Mouse (Mus musculus) limb, embryonic 12.5 days (tissue): ENCODE data around the gene Iqschfp. TPM values are rescaled to one million over a fixed set of nuclear protein-coding genes. Genes with fewer than 3 reads are reported as not detected.

Experiments used
- ATAC-seq: fragments of 200-750 bp; cut with Nextera tagmentation; 2 replicates; pipeline ENCODE4 v1.8.0; 2017; ENCODE audit warnings: low read depth, moderate TSS enrichment; ENCODE audit not compliant: insufficient number of reproducible peaks, insufficient read depth, low FRiP score, low TSS enrichment
- H3K27ac ChIP-seq: fragments of 300-500 bp; sonication (generic); 2 replicates; pipeline ENCODE4 v1.5.1; 2016; ENCODE audit warnings: mild to moderate bottlenecking, moderate library complexity
- H3K27me3 ChIP-seq: fragments of 300-500 bp; sonication (generic); 2 replicates; pipeline ENCODE4 v1.6.1; 2016; ENCODE audit warnings: mild to moderate bottlenecking, moderate library complexity
- H3K36me3 ChIP-seq: fragments of 300-500 bp; sonication (generic); 2 replicates; pipeline ENCODE4 v1.6.1; 2016; ENCODE audit warnings: mild to moderate bottlenecking, moderate library complexity
- H3K4me1 ChIP-seq: fragments of 300-500 bp; sonication (generic); replicated peaks from 2 replicates; pipeline ENCODE4 v1.6.1; 2016
- H3K4me2 ChIP-seq: fragments of 300-500 bp; sonication (generic); 2 replicates; pipeline ENCODE4 v1.6.1; 2016; ENCODE audit warnings: mild to moderate bottlenecking, moderate library complexity
- H3K4me3 ChIP-seq: fragments of 300-500 bp; sonication (generic); replicated peaks from 2 replicates; pipeline ENCODE4 v1.5.1; 2016; ENCODE audit warnings: mild to moderate bottlenecking
- H3K9ac ChIP-seq: fragments of 300-500 bp; sonication (generic); replicated peaks from 2 replicates; pipeline ENCODE4 v1.6.1; 2016; ENCODE audit warnings: mild to moderate bottlenecking, moderate library complexity
- H3K9me3 ChIP-seq: fragments of 300-500 bp; sonication (generic); 2 replicates; pipeline ENCODE4 v1.6.1; 2016; ENCODE audit warnings: mild to moderate bottlenecking, moderate library complexity
- WGBS: fragments of 180-500 bp; shearing (Covaris S2); methylation state at CpG from one replicate; pipeline ENCODE4 v1.1.7; 2016; 5-methylcytosine and 5-hydroxymethylcytosine counted together
- polyA plus RNA-seq: library from polyadenylated mRNA; unstranded; fragments of >200 nt; fragmentation: Nextera tagmentation; extraction: Ambion mirVana; gene quantifications from 2 replicates; pipeline ENCODE4 v1.2.1, GENCODE M21; 2016

Gene Iqschfp
- polyA plus RNA-seq, 1 experiment from 2014 or later = 0.87 TPM

DNA sequence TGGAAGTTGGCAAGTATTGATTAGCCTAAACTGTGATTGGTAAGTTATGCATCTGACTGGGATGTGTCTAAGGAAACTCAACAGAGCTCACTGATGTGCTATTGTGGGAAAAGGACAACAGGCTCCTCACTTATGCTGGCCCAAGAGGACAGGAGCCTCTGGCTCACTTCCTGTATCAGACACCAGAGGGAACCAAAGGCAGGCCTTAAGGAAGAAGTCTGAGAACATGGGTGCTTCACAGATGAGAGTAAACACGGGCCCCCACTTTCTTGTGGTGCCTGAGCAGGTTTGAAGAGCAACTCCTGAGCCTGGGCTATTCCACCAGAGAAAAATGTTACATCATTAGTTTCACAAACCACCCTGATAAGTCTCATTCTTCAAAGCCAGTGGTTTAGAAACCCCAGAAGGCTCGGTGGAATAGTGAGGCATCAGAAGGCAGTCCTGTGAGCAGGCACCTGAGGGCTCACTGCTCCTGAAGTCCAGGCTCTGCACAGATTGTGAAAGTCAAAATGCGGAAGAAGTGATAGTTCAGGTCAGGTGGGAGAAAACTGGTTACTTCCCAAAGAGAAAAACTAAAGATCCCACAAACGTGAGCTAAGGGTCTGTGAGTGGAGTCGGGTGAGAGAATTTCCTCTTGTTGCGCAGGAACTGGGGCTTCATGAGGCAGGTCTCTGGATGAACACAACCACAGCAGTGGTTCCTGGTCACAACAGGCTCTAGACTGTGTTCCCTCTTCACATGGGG lies 754.5 kb downstream of the Iqschfp start:
- Histone ChIP-seq H3K4me1 (no peaks in the 10 kb centered on the region), H3K27ac (no peak overlapping the region), H3K9me3 (no peaks in the 10 kb centered on the region), H3K27me3 (no peaks in the 10 kb centered on the region), H3K9ac (no peak overlapping the region), H3K36me3 (no peaks in the 10 kb centered on the region), H3K4me3 (no peak overlapping the region), H3K4me2 (no peak overlapping the region)
- WGBS = 84% methylated on average over 6 of the region's 6 CpGs
- no peak for ATAC-seq

- no peak overlapping the region for H3K9ac ChIP-seq
- H3K27me3 ChIP-seq = no peaks in the 10 kb centered on the region
- ATAC-seq = no peak
- H3K27ac ChIP-seq = no peak overlapping the region
- 90% methylated on average over 3 of the region's 3 CpGs for WGBS
- no peak overlapping the region for H3K4me3 ChIP-seq
- no peak overlapping the region for H3K4me2 ChIP-seq
- H3K9me3 ChIP-seq = no peaks in the 10 kb centered on the region
- H3K4me1 ChIP-seq = no peaks in the 10 kb centered on the region
- H3K36me3 ChIP-seq = no peaks in the 10 kb centered on the region
Observed at GRCm38 (mm10) chr3:68647282-68647681, 755.2 kb downstream of the Iqschfp start.

- no peak for ATAC-seq
- Histone ChIP-seq H3K36me3 (no peaks in the 10 kb centered on the region), H3K4me1 (no peaks in the 10 kb centered on the region), H3K27ac (no peak overlapping the region), H3K4me2 (no peak overlapping the region), H3K9me3 (no peaks in the 10 kb centered on the region), H3K27me3 (no peaks in the 10 kb centered on the region), H3K4me3 (no peak overlapping the region), H3K9ac (no peak overlapping the region)
- WGBS = 88% methylated on average over 3 of the region's 3 CpGs
Observed at GRCm38 (mm10) chr3:68650251-68650650, 758.2 kb downstream of the Iqschfp start.

DNA sequence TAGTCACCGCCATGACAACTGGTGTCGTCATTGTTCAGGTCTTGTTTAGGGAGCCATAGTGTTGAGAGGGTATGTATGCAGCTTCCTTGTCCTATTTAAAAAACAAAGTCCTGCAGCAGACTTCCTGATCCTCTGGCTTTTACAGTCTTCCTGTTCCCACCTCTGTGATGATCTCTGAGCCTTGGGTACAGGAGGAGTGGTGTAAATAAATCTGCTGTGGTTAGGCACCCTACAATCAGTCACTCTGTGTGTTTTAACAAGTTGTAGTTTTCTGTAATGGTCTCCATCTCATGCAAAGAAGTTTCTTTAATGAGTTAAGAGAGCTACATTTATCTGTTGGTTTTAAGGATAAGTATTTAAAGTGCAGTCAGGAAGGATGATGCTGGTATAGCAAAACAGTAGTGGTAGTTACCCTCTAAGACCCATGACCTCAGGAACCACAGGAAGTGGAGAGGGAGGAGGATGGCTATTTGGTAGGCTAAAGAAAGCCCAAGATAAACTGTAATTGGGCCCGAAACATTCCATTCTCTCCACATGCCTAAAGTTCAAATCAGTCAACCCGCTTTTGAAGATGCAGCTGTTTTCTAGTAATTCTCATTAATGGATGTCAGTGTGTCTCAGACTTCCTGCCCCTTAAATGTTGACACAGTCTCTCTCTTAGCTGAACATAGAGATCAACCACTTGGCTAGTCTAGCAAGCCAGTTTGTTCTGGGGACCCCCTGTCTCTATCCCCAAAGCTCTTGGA lies 764.7 kb downstream of the Iqschfp start:
- ATAC-seq = no peak
- Histone ChIP-seq H3K9ac (no peak overlapping the region), H3K4me1 (no peaks in the 10 kb centered on the region), H3K4me2 (no peak overlapping the region), H3K27me3 (no peaks in the 10 kb centered on the region), H3K36me3 (no peaks in the 10 kb centered on the region), H3K27ac (no peak overlapping the region), H3K9me3 (no peaks in the 10 kb centered on the region), H3K4me3 (no peak overlapping the region)
- 82% methylated on average over 4 of the region's 4 CpGs for WGBS

GRCm38 (mm10) chr3:68657589-68658245 lies 765.7 kb downstream of the Iqschfp start:
- H3K4me1 ChIP-seq = no peaks in the 10 kb centered on the region
- H3K4me2 ChIP-seq = no peak overlapping the region
- H3K4me3 ChIP-seq = no peak overlapping the region
- H3K9ac ChIP-seq = no peak overlapping the region
- H3K27me3 ChIP-seq = no peaks in the 10 kb centered on the region
- no peak for ATAC-seq
- WGBS = 30% methylated on average over 9 of the region's 9 CpGs
- H3K36me3 ChIP-seq = no peaks in the 10 kb centered on the region
- H3K27ac ChIP-seq = no peak overlapping the region
- H3K9me3 ChIP-seq = no peaks in the 10 kb centered on the region

DNA sequence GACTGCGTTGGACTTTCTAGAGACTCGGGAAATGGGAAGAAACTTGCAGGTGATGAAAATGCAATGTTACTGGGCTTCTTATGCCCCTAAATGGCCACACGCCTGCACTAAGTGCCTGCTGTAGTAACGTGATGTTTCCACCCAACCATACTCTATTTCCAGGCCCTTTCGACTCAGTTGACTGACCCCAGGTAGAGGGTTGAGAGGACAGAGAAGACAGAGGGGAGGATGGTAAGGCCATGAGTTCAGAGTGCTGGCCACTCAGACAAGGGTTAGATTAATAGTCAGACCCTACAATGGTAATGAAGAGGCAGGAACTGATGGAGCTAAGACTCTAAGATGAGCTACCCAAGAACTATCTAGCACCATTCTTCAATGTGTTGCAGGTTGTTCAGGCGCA lies 768.0 kb downstream of the Iqschfp start:
- 94% methylated on average over 6 of the region's 6 CpGs for WGBS
- no peak for ATAC-seq
- H3K4me2 ChIP-seq = no peak overlapping the region
- no peaks in the 10 kb centered on the region for H3K4me1 ChIP-seq
- H3K4me3 ChIP-seq = no peak overlapping the region
- no peaks in the 10 kb centered on the region for H3K27me3 ChIP-seq
- H3K36me3 ChIP-seq = no peaks in the 10 kb centered on the region
- no peak overlapping the region for H3K9ac ChIP-seq
- no peaks in the 10 kb centered on the region for H3K9me3 ChIP-seq
- H3K27ac ChIP-seq = no peak overlapping the region

DNA sequence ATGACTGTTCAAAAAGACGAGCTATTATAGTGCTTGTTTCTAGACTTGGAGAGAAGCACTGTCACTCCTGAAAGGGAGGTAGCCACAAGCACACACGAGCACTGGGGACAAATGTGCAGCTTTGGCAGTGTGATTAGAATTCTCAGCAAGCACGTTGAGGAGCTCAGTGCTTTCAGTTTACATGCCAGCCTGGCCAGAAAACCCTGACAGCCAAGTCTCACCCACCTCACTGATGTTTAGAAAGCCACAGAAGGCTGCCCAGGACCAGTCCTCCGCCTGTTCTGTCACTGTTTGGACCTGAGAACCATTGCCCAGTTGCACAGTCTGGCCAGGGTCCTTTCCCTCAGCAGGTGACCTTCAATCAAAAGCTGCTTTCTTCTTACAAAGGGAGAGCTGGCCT lies 768.5 kb downstream of the Iqschfp start:
- H3K27ac ChIP-seq = no peak overlapping the region
- WGBS = 79% methylated on average over 4 of the region's 4 CpGs
- H3K9me3 ChIP-seq = no peaks in the 10 kb centered on the region
- ATAC-seq = no peak
- no peaks in the 10 kb centered on the region for H3K27me3 ChIP-seq
- no peaks in the 10 kb centered on the region for H3K4me1 ChIP-seq
- no peak overlapping the region for H3K9ac ChIP-seq
- no peak overlapping the region for H3K4me3 ChIP-seq
- H3K4me2 ChIP-seq = no peak overlapping the region
- no peaks in the 10 kb centered on the region for H3K36me3 ChIP-seq

DNA sequence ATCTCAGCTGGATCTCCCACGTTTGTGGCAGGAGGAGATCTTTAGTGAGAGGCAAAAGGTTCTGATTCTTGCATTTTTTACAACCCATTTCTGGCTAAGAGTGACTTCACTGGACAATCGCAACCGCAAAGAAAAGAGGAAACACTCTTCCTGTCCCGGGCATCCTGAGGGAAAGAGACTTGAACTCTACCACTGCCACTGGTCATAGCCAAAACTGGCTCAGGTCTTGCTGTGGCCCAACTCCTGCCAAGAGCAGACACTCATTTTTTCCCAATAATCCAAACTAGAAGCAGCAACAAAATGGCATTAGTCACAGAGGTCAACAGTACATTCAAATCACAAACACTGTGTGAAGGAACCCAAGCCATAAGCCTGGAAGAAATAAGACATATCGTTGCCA lies 770.4 kb downstream of the Iqschfp start:
- no peak overlapping the region for H3K27ac ChIP-seq
- H3K9me3 ChIP-seq = no peaks in the 10 kb centered on the region
- no peak overlapping the region for H3K4me3 ChIP-seq
- H3K27me3 ChIP-seq = no peaks in the 10 kb centered on the region
- H3K9ac ChIP-seq = no peak overlapping the region
- WGBS = 80% methylated on average over 5 of the region's 5 CpGs
- 0 out of 2 replicates have a peak, but pooled peaks cover 7% of the 10 kb centered on the region for H3K4me1 ChIP-seq
- H3K4me2 ChIP-seq = no peak overlapping the region
- no peak for ATAC-seq
- no peaks in the 10 kb centered on the region for H3K36me3 ChIP-seq

- Histone ChIP-seq H3K27me3 (no peaks in the 10 kb centered on the region), H3K4me1 (peaks cover 13% of the 10 kb centered on the region), H3K4me3 (no peak overlapping the region), H3K9ac (no peak overlapping the region), H3K9me3 (no peaks in the 10 kb centered on the region), H3K36me3 (no peaks in the 10 kb centered on the region), H3K4me2 (no peak overlapping the region), H3K27ac (no peak overlapping the region)
- ATAC-seq = no peak
- WGBS = 68% methylated on average over 6 of the region's 6 CpGs
Observed at GRCm38 (mm10) chr3:68664337-68664736, 772.3 kb downstream of the Iqschfp start.

- Histone ChIP-seq H3K27me3 (no peaks in the 10 kb centered on the region), H3K4me3 (no peak overlapping the region), H3K36me3 (no peaks in the 10 kb centered on the region), H3K4me2 (no peak overlapping the region), H3K27ac (no peak overlapping the region), H3K9ac (no peak overlapping the region), H3K9me3 (no peaks in the 10 kb centered on the region), H3K4me1 (peaks cover 13% of the 10 kb centered on the region)
- no peak for ATAC-seq
- WGBS = 83% methylated on average over 7 of the region's 7 CpGs
Observed at GRCm38 (mm10) chr3:68666377-68666776, 774.3 kb downstream of the Iqschfp start.

- no peak overlapping the region for H3K9ac ChIP-seq
- H3K36me3 ChIP-seq = no peaks in the 10 kb centered on the region
- H3K27ac ChIP-seq = no peak overlapping the region
- H3K4me3 ChIP-seq = no peak overlapping the region
- WGBS = 56% methylated on average over 1 of the region's 1 CpGs
- H3K4me1 ChIP-seq = peaks cover 13% of the 10 kb centered on the region
- H3K9me3 ChIP-seq = no peaks in the 10 kb centered on the region
- ATAC-seq = no peak
- no peaks in the 10 kb centered on the region for H3K27me3 ChIP-seq
- H3K4me2 ChIP-seq = no peak overlapping the region
Observed at GRCm38 (mm10) chr3:68667852-68668251, 775.8 kb downstream of the Iqschfp start.
